Mouse (Mus musculus) small intestine, adult 2 months (tissue): ENCODE results near the gene AU040320.

ENCODE experiments used
- CTCF ChIP-seq: fragments of 200-500 bp; IDR thresholded peaks from 2 replicates; pipeline ENCODE4 v1.5.1; 2012; ENCODE audit warnings: low read depth, mild to moderate bottlenecking, control low read depth, inconsistent platforms, low read length, moderate library complexity, mixed read lengths; ENCODE audit not compliant: insufficient replicate concordance, insufficient read length; ENCODE audit errors: extremely low read depth
- POLR2A ChIP-seq: fragments of 200-500 bp; IDR thresholded peaks from 2 replicates; pipeline ENCODE4 v1.6.1; 2012; ENCODE audit warnings: low read depth, mild to moderate bottlenecking, control low read depth, inconsistent platforms, low read length, moderate library complexity

GRCm38 (mm10) chr4:126735382-126736000, 17.9 kb upstream of the AU040320 start:
- TF ChIP-seq CTCF (no peak), POLR2A (no peak)
